Mouse (Mus musculus) ES-E14 (cell line): Measurements from ENCODE around the gene Cachd1. TPM values are rescaled to one million over a fixed set of nuclear protein-coding genes. Genes with fewer than 3 reads are reported as not detected.
A peak's percentile ranks its signal among the peaks of the same experiment; 100 is the strongest.

Experiments used
- DNase-seq: peaks from one replicate; pipeline ENCODE4 v3.0.0-alpha.2; 2013; ENCODE audit warnings: low read depth, low spot score
- H3K27ac ChIP-seq: 2 replicates; pipeline ENCODE4 v1.5.1; 2012; ENCODE audit warnings: low read depth, mild to moderate bottlenecking, low read length, moderate library complexity, mixed read lengths; ENCODE audit not compliant: poor library complexity, insufficient read depth, severe bottlenecking
- H3K36me3 ChIP-seq: 2 replicates; pipeline ENCODE4 v1.6.1; 2012; ENCODE audit warnings: mild to moderate bottlenecking, low read length, moderate library complexity, mixed read lengths; ENCODE audit not compliant: control insufficient read depth, poor library complexity, insufficient read depth, severe bottlenecking
- H3K4me1 ChIP-seq, 2 experiments: fragments of 150-350 bp in 1 of 2; sonication (generic) in 1 of 2; 2 replicates each; pipeline ENCODE4 v1.6.1; 2012; ENCODE audit warnings: low read length in 2 of 2, mild to moderate bottlenecking in 1 of 2, mixed read lengths in 1 of 2; ENCODE audit not compliant: control insufficient read depth in 2 of 2, insufficient read depth in 2 of 2, poor library complexity in 1 of 2
- H3K4me3 ChIP-seq, 2 experiments: fragments of 150-350 bp in 1 of 2; sonication (generic) in 1 of 2; 2 replicates each; pipeline ENCODE4 v1.5.1; 2012; ENCODE audit warnings: low read length in 2 of 2, low read depth in 1 of 2, mild to moderate bottlenecking in 1 of 2, mixed read lengths in 1 of 2; ENCODE audit not compliant: insufficient read depth in 1 of 2, poor library complexity in 1 of 2, severe bottlenecking in 1 of 2
- H3K9ac ChIP-seq: 2 replicates; pipeline ENCODE4 v1.6.1; 2012; ENCODE audit warnings: low read depth, mild to moderate bottlenecking, low read length, mixed read lengths; ENCODE audit not compliant: poor library complexity, insufficient read depth, severe bottlenecking
- H3K9me3 ChIP-seq: fragments of 150-350 bp; sonication (generic); 2 replicates; pipeline ENCODE4 v1.6.1; 2012; ENCODE audit warnings: low read depth, mild to moderate bottlenecking, low read length; ENCODE audit not compliant: control insufficient read depth, insufficient read depth
- CHD2 ChIP-seq: IDR thresholded peaks from 2 replicates; pipeline ENCODE4 v1.6.1; 2014; ENCODE audit warnings: mild to moderate bottlenecking, low read depth, low read length, inconsistent platforms
- HCFC1 ChIP-seq: IDR thresholded peaks from 2 replicates; pipeline ENCODE4 v1.6.1; 2012; ENCODE audit warnings: low read length, inconsistent platforms, borderline replicate concordance; ENCODE audit not compliant: insufficient read depth
- MAFK ChIP-seq: IDR thresholded peaks from 2 replicates; pipeline ENCODE4 v1.6.1; 2014; ENCODE audit warnings: mild to moderate bottlenecking, low read depth, low read length, inconsistent platforms; ENCODE audit not compliant: insufficient read depth
- ZC3H11A ChIP-seq: IDR thresholded peaks from 2 replicates; pipeline ENCODE4 v1.6.1; 2012; ENCODE audit warnings: low read depth, mild to moderate bottlenecking, inconsistent platforms, low read length, borderline replicate concordance
- ZNF384 ChIP-seq: IDR thresholded peaks from 2 replicates; pipeline ENCODE4 v1.6.1; 2012; ENCODE audit warnings: low read depth, low read length, inconsistent platforms
- in situ Hi-C, 2 experiments: fragments of 600-800 bp; cut with MboI; formaldehyde crosslinking; loops; one replicate each; pipeline ENCODE4 v1.15.1; 2025; ENCODE audit warnings: low sequenced_read_pairs in 2 of 2, inconsistent platforms in 1 of 2; ENCODE audit not compliant: unreplicated experiment in 2 of 2
- total RNA-seq: library from RNA; depleted of rRNA; stranded (reverse); fragments of 300-350 nt; gene quantifications from 2 replicates; pipeline ENCODE4 v1.2.3, GENCODE M21; 2012

The Cachd1 gene
- total RNA-seq, 1 experiment, result 7.6 TPM

- Histone ChIP-seq H3K36me3 (peaks cover 3% of the 10 kb centered on the region; the same call in 1 of the 2 replicates), H3K9ac (no peak overlapping the region), H3K27ac (no peak overlapping the region), H3K4me3 (no peak overlapping the region), H3K4me1 (no peaks in the 10 kb centered on the region), H3K9me3 (no peaks in the 10 kb centered on the region)
- no peak for DNase-seq
- in situ Hi-C loops, result loop anchor here (10.0 to 25.0 kb wide), 2 partner anchors 250 to 262 kb away; no protein-coding TSS in a partner anchor
- no peak for TF ChIP-seq HCFC1
- TF ChIP-seq MAFK, result no peak
- TF ChIP-seq CHD2, result no peak
- TF ChIP-seq ZNF384, result no peak
- TF ChIP-seq ZC3H11A, result no peak
Measured at GRCm38 (mm10) chr4:100987187-100987586, 210.7 kb downstream of the Cachd1 start.

- peak; percentile 41 for DNase-seq
- H3K4me3 ChIP-seq, result no peak overlapping the region
- in situ Hi-C loops, result loop anchor here (10.0 to 25.0 kb wide), 2 partner anchors 251 to 264 kb away; no protein-coding TSS in a partner anchor
- no peaks in the 10 kb centered on the region for H3K9me3 ChIP-seq
- no peak overlapping the region for H3K9ac ChIP-seq
- no peaks in the 10 kb centered on the region for H3K4me1 ChIP-seq
- no peak overlapping the region for H3K27ac ChIP-seq
- peaks cover 3% of the 10 kb centered on the region; the same call in 1 of the 2 replicates for H3K36me3 ChIP-seq
- TF ChIP-seq HCFC1 (no peak), ZC3H11A (peak; percentile 9; the same call in 1 of the 2 replicates), ZNF384 (peak; percentile 94), MAFK (no peak), CHD2 (no peak)
Measured at GRCm38 (mm10) chr4:100988231-100988799, 211.8 kb downstream of the Cachd1 start.

- Histone ChIP-seq H3K27ac (no peak overlapping the region), H3K36me3 (peaks cover 3% of the 10 kb centered on the region; the same call in 1 of the 2 replicates), H3K9me3 (no peaks in the 10 kb centered on the region), H3K4me1 (no peaks in the 10 kb centered on the region), H3K9ac (no peak overlapping the region), H3K4me3 (no peak overlapping the region)
- in situ Hi-C loops, result loop anchor here in 1 of 2 experiments (25.0 kb wide), 1 partner anchor 254 kb away; no protein-coding TSS in a partner anchor
- no peak for TF ChIP-seq ZNF384
- no peak for TF ChIP-seq MAFK
- no peak for TF ChIP-seq CHD2
- no peak for TF ChIP-seq HCFC1
- no peak for TF ChIP-seq ZC3H11A
- no peak for DNase-seq
Measured at GRCm38 (mm10) chr4:100990996-100991395, 214.5 kb downstream of the Cachd1 start.

- H3K9ac ChIP-seq, result no peak overlapping the region
- no peaks in the 10 kb centered on the region for H3K4me1 ChIP-seq
- no peak for DNase-seq
- no peak overlapping the region for H3K4me3 ChIP-seq
- no peaks in the 10 kb centered on the region for H3K9me3 ChIP-seq
- in situ Hi-C loops, result loop anchor here in 1 of 2 experiments (25.0 kb wide), 1 partner anchor 255 kb away; no protein-coding TSS in a partner anchor
- H3K27ac ChIP-seq, result no peak overlapping the region
- TF ChIP-seq MAFK (no peak), CHD2 (no peak), ZC3H11A (no peak), ZNF384 (no peak), HCFC1 (no peak)
- H3K36me3 ChIP-seq, result peaks cover 3% of the 10 kb centered on the region; the same call in 1 of the 2 replicates
Measured at GRCm38 (mm10) chr4:100992086-100992485, 215.6 kb downstream of the Cachd1 start.
